Mouse (Mus musculus): ENCODE measurements at regions not wholly inside any gene's neighbourhood (a gene's known extent, or its start where the extent isn't known, plus 50 kb on each side); places are given as distances from the start of the nearest gene placed in this dataset.

DNA sequence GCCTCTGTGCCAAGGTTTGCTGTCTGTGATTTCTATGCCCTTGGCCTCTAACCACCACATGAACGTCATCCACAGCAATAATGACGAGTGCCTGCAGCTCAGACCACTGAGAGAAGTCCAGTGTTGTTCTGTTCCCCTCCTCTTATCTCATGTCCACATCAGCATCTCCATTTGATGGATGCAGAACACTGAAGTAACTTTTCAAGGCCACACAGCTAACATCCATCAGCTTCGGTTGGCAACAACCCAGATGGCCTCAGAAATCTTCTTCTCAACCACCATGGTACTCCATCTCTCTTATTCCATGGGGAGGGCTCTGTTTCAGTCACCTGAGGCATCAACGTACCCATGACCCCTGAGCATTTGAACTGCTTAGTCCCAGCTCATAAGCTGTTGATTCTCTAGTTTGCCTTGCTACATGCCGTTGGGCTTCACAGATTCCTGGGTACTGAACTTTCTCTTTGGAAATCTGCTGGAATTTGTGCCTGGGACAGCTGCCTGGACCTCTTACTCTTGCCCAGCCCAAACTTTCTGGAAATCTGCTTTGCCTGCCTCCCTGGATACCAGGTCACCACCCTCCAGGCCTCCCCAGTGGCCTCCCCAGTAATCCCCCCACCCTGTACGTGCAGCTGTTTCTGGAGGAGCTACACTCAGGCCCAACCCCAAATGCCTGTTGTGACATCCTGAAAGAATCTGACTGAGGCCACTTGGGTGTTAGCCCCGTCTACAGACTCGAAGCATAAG, 94.1 kb upstream of the Fggy start:
- in situ Hi-C loops (cut with MboI, MseI): no loop called here

DNA sequence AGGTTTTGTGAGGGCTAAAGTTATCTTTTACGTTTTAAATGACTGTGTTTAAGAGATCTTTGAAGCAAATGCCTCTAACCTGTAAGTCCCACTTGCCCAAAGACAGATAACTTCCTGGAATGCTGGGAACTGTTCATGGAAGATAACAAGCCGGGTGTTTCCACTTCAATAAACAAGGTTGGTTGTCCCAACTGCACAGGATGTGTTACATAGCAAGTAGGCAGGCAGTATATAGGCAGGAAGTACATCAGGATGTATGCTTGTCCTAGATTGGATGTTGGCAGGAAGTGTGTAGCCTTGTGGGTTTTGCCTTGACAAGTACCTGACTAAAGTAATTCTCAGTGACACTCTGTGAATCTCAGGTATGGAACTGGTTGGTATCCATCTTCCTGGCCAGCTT, 90.7 kb upstream of the Fggy start:
- in situ Hi-C loops (cut with MboI, MseI): no loop called here

DNA sequence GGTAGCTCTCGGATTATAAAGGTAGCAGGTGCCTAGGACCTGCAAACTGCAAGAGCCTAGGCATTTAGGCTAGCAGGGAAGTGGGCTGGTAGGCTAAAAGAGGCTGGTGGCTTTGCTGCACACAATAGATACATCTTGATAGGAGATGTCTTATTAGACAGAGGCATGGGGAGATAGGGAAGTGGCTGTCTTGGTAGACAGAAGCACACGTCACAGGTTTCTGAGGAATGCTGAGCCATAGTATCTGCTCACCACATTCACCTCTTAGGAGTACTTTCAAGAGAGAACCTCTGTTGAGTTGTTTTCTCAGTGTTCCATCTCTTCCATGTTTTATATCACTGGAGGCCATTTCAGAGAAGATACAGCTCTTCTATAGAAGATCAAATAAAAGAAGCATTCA, 89.8 kb upstream of the Fggy start:
- in situ Hi-C loops (cut with MboI, MseI): no loop called here

DNA sequence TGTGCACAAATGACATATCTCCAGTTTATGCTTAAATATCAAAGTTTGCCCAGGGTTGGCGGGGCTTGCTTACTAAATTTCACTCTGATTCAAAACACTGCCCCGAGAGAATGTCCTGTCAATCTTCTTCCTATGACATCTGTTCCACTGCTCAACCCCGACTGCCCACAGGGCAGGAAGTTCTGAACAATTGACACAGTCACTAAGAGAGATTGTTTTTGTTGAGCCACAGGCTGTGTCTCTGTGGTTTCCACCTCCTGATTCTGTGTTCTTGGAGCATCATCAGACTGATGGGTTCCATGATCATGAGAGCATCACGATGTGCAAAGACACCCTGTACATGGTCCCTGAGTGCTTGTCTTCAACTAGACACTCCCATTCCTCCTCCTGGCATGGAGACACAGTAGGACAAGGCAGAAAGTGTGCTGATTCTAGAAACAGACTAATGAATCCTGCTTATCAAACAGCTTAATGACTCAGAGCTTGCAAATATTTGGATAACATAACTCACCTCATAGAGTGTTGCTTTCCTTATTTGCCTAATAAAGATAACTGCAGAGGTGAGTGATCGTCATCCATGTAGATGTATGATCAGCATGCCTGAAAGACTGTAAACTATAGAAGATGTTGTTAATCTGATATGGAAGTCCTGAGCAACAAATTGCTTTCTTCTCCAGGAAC, 82.4 kb upstream of the Fggy start:
- in situ Hi-C loops (cut with MboI, MseI): loop anchor here in 1 of 2 experiments (10.0 kb wide), 1 partner anchor 710 kb away; no protein-coding TSS in a partner anchor

DNA sequence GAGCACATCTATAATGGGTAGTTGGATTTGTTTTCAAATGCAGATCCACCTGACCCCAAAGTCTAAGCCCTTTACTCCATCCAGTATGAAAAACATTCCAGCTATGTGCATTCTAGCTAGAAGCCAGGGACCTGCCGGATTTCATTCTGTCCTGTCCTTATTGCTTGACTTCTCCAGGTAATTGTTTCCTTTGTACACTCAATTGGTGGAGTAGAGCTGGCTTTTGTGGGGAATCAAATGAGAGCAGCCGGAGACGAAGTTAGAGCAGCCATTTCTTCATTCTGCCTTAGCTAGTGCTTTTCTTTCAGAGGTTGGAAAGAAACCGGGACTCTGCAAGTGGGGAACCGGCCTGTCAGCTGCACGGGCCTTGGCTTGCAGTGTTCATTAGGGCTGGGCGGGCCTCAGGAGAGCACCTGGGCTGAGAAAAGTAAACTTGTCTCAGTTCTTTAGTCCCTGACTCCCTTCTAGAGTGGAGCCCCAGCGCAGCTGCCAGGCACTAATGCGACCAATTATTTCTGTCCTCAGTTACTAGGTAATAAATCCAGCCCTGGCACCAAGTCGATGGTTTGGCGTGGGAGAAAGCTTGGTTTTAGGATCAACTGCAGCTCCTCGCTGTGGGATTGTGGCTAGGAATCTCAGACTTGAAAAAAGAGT, 81.1 kb upstream of the Fggy start:
- in situ Hi-C loops (cut with MboI, MseI): loop anchor here in 1 of 2 experiments (10.0 kb wide), 1 partner anchor 711 kb away; no protein-coding TSS in a partner anchor

DNA sequence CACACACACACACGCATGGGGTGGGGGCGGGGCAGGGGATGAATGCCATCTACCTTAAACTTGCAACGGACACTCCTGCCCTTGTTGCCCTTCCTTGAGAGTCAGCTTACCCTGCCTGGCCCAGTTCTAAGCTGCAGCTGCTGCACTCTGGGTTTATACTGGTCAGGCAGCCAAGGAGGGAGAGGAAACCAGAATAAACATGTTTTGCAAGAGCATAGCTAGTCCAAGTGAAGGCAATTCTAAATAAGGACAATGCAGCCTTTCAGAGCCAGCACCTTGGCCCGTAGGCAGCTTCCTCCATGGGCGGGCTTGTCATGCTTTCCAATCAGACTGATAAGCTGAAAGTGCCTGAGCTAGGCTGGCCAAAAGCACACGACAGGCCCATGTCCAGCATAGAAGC, 73.7 kb upstream of the Fggy start:
- in situ Hi-C loops (cut with MboI, MseI): no loop called here

DNA sequence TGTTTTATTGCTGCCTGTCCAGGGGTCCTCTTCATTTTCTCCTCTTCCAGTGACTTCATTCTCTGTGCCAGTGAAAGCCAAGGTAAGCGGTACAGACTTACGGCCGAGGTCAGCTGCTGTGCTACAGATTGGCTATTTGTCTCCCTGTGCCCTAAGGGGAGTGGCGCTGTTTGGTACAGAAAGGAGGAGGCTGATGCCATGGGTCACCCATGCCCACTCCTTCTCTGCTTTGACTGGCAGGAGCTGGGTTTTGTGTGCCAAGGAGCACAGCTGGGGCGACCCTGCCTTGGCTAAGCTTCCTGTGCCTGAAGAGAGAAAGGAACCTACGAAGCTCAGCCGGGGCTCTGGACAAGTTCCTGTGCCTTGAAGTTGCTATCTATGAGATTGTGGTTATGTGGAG, 70.0 kb upstream of the Fggy start:
- in situ Hi-C loops (cut with MboI, MseI): no loop called here

DNA sequence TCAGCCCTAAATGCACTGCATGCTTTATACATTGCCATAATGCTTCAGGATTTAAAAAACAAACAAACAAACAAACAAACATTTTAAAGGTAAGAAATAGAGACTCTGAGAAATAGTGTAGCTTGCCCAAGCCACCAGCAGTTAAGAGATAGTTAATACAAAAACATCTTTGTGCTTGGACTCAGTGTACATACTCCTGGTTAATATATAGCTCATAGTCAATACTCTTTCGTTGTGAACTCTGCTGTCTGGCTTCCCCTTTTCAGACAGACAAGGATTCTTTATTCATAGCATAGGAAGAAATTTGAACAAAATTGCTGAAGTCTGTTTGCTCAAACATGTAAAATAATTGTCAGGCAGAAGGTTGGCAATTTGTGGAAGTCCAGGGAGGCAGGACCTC, 69.3 kb upstream of the Fggy start:
- in situ Hi-C loops (cut with MboI, MseI): no loop called here

DNA sequence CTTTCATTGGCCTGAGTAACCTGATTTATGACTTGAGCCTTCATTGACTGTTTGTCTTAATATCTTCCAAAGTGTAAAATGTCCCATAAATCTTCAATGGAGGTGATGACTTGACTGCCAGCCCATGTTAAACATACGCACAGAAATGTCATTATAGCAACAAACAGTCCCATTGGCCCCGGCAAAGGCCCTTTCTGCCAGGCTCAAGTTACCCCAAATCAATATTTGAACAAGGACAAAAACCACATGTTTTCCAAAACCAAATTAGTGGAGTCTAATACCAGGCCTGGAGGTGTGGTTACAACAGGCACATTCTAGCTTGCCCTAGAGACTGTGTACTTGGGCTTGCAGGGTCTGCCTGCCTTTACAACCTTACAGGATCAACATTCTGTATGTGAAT, 68.2 kb upstream of the Fggy start:
- in situ Hi-C loops (cut with MboI, MseI): no loop called here

DNA sequence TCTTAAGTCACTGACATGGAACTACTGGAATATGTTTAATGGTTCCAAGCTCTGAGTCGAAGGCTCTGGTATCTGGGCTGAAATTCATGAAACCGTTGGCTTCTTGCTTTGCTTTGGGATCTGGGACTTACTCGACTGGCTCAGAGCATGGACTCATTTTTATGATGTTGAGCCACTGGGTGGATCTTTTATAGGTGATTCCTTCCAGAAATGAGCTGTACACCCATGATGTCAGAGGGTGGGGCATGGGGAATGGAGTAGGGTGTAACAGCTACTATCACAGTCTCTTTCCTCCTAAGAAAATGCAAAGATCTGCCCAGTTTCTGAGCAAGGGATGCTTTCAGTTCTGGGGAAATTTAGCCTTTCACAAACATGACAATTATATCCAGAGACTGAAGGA, 57.0 kb upstream of the Fggy start:
- in situ Hi-C loops (cut with MboI, MseI): no loop called here

DNA sequence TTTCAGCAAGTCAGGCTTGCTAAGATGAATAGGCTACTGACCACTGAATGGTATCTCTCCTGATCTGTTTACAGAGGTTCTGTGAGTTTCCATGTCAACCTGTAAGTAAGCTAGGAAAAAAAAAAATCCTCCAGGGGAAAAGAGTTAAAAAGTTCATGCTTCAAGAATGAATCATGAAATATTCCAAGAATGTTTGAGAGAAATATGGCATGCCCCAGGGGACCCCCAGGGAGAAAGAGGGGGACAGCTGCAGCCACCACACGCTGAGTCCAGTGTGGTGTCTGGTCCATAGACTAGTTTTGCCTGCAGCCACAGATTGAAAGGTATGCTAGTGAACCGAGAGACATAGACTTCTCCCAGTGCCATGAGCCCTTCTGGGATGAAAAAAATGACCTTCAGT, 56.1 kb upstream of the Fggy start:
- in situ Hi-C loops (cut with MboI, MseI): no loop called here

DNA sequence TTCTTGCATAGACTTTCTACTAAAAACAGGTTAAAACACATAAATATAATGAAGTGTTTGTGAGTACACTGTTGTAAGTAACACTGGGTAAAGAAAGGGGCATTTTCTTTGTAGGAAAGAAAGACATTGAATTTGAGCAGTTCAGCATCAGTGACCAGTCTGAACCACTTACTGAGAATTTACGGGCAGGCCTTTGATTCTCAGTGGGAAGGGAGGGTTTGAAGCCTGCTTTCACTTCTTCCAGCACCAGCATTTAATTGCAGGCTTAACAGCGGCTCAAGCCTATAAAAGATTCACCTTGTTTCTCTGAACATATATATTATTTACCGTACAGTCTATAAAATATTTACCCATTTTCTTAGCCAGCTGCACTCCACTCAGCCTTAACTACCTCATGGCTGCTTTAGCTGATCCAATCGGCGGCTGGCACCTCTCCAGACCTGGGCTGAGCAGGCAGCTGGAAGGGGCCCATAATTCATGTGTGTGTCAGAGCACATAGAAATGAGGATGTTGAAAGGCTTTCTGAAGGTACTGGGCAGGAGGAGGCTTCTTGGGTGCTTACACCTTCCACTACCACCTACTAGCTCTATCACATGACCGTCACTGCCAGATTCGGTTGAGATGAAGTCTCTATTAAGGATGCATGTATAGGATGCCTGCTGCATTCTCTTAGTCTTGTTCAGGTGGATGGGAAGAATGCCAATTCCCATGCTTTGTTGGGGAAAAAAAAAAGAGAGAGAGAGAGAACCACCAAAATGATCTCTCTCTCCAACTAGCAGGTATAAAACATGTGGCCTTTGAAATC, 50.0 kb upstream of the Fggy start:
- in situ Hi-C loops (cut with MboI, MseI): no loop called here

Data from T-helper 17 cell (primary cell).